Mouse (Mus musculus) embryonic facial prominence, embryonic 14.5 days (tissue): ENCODE results near the gene Rpusd4. TPM values are rescaled to one million over a fixed set of nuclear protein-coding genes. Genes with fewer than 3 reads are reported as not detected.

Experiments
- ATAC-seq: fragments of 200-750 bp; cut with Nextera tagmentation; 2 replicates; pipeline ENCODE4 v1.8.0; 2017; ENCODE audit warnings: low read depth, moderate number of reproducible peaks, moderate TSS enrichment
- DNase-seq: peaks from one replicate; pipeline ENCODE4 v3.0.0-alpha.2; 2015; ENCODE audit warnings: low spot score
- H3K27ac ChIP-seq: fragments of 300-500 bp; sonication (generic); replicated peaks from 2 replicates; pipeline ENCODE4 v1.5.1; 2014; ENCODE audit warnings: low read depth, mild to moderate bottlenecking, low read length, moderate library complexity
- H3K27me3 ChIP-seq: fragments of 300-500 bp; sonication (generic); replicated peaks from 2 replicates; pipeline ENCODE4 v1.6.1; 2014; ENCODE audit warnings: low read length; ENCODE audit not compliant: control insufficient read depth, insufficient read depth
- H3K36me3 ChIP-seq: fragments of 300-500 bp; sonication (generic); 2 replicates; pipeline ENCODE4 v1.6.1; 2014; ENCODE audit warnings: low read length, mixed read lengths; ENCODE audit not compliant: control insufficient read depth, insufficient read depth
- H3K4me1 ChIP-seq: fragments of 300-500 bp; sonication (generic); 2 replicates; pipeline ENCODE4 v1.6.1; 2014; ENCODE audit warnings: antibody characterized with exemption, low read length; ENCODE audit not compliant: control insufficient read depth, insufficient read depth
- H3K4me2 ChIP-seq: fragments of 300-500 bp; sonication (generic); 2 replicates; pipeline ENCODE4 v1.6.1; 2014; ENCODE audit warnings: low read depth, mild to moderate bottlenecking, low read length, moderate library complexity, mixed read lengths
- H3K4me3 ChIP-seq: fragments of 300-500 bp; sonication (generic); 2 replicates; pipeline ENCODE4 v1.5.1; 2014; ENCODE audit warnings: low read depth, mild to moderate bottlenecking, low read length
- H3K9ac ChIP-seq: fragments of 300-500 bp; sonication (generic); 2 replicates; pipeline ENCODE4 v1.6.1; 2014; ENCODE audit warnings: low read depth, mild to moderate bottlenecking, low read length, moderate library complexity, mixed read lengths
- H3K9me3 ChIP-seq: fragments of 300-500 bp; sonication (generic); 2 replicates; pipeline ENCODE4 v1.6.1; 2016; ENCODE audit warnings: low read length; ENCODE audit not compliant: control insufficient read depth
- WGBS: fragments of 180-500 bp; shearing (Covaris S2); extraction: QIAGEN DNeasy Blood & Tissue Kit; methylation state at CpG from one replicate; pipeline ENCODE4 v1.1.7; 2014; 5-methylcytosine and 5-hydroxymethylcytosine counted together
- polyA plus RNA-seq: library from polyadenylated mRNA; unstranded; fragments of >200 nt; fragmentation: Nextera tagmentation; extraction: Ambion mirVana; gene quantifications from 2 replicates; pipeline ENCODE4 v1.2.1, GENCODE M21; 2014

Rpusd4 gene
- polyA plus RNA-seq, 1 experiment from 2014 or later, result 23.4 TPM

DNA sequence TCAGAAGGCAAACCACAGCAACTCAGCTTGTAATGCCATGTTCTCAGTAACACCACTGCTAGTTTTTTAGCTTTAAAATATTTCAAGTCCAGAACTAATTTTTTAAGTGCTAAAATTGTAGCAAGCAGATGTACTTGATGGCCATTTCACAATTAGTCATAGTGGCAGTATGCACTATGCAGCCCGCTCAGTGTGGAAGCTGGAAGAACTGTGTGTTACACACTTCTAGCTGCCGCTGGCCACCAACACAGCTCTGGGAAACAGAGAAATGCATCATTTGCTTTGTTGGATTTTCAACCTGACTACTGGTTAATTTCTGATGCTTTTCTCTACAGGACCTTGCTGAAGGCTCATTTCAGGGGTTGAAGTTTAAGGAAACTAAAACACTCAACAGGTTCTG, 20.3 kb upstream of the Rpusd4 start:
- no peak overlapping the region for H3K27ac ChIP-seq
- WGBS, result 84% methylated on average over 2 of the region's 2 CpGs

DNA sequence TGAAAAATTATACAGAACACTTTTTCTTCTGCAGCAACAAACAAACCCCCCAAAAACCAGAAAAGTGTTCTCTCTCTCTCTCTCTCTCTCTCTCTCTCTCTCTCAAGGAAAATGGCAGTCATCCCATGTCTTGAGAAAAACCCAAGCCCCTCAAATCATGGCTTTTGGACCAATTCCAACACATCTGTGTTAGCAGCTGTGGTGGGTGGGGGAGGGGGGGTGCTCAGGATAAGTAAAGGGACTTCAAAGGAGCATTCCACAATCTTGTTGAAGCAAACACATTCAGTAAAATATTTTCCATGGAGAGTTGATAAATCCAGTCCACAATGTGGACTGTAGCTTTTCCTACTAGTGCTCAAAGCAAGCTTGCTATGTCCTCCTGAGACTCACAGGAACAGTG, 18.2 kb upstream of the Rpusd4 start:
- DNase-seq (peak; percentile 84), ATAC-seq (peak; percentile 57; the same call in 1 of the 2 replicates)
- Histone ChIP-seq H3K4me2 (no peak overlapping the region; the same call in 1 of the 2 replicates), H3K9ac (no peak overlapping the region), H3K9me3 (no peaks in the 10 kb centered on the region), H3K4me1 (peaks cover 9% of the 10 kb centered on the region), H3K27ac (peak overlapping the region; percentile 75), H3K27me3 (no peaks in the 10 kb centered on the region), H3K4me3 (no peak overlapping the region), H3K36me3 (no peaks in the 10 kb centered on the region)

More for the DNA sequence above, 20.3 kb upstream of the Rpusd4 start:
- Histone ChIP-seq H3K27me3 (no peaks in the 10 kb centered on the region), H3K4me3 (no peak overlapping the region), H3K4me1 (peaks cover 9% of the 10 kb centered on the region), H3K4me2 (no peak overlapping the region), H3K9ac (no peak overlapping the region), H3K36me3 (no peaks in the 10 kb centered on the region), H3K9me3 (no peaks in the 10 kb centered on the region)
- DNase-seq (no peak), ATAC-seq (no peak)

DNA sequence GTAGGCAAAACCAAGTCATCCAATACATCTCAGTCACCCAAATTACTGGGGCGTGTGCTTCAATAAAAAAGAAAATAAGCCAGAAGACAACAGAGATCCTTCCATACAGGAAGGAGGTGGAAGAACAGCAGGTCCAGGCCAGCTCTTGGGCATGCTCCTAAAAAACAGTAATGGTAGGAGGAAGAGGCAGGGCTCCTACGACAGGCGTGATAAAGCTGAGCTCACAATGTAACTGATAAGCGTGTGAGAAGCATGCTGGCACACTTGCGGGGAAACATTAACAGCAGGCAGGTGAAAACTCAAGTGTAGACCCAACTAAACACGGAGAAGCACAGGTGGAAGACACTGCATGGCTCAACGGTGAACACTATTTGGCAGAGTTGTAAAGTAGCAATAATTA, 10.3 kb upstream of the Rpusd4 start:
- Histone ChIP-seq H3K9ac (no peak overlapping the region), H3K4me2 (no peak overlapping the region), H3K4me1 (no peaks in the 10 kb centered on the region), H3K27me3 (no peaks in the 10 kb centered on the region), H3K4me3 (no peak overlapping the region), H3K36me3 (no peaks in the 10 kb centered on the region), H3K9me3 (no peaks in the 10 kb centered on the region), H3K27ac (no peak overlapping the region)
- WGBS, result 92% methylated on average over 7 of the region's 7 CpGs
- DNase-seq (no peak), ATAC-seq (no peak)

DNA sequence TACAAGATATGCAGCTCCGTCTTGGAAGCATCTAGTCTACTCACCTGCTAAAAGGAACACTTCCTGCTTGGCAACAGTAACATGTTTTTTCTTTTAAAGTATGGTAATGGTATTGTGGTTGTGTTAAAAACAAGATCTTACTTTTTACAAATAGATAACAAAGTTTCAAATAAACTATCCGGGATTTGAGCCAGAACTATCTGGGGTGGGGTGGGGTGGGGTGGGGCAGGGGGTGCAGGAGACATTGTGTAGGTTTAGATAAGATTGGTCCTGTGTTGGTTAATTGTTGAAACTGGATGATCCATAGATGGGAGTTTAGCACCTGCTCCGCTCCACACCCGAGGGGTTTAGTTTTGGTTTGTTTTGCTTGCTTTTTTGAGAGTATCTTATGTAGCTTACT, 5.2 kb upstream of the Rpusd4 start:
- Histone ChIP-seq H3K4me1 (peaks cover 7% of the 10 kb centered on the region), H3K9me3 (no peaks in the 10 kb centered on the region), H3K4me3 (no peak overlapping the region), H3K9ac (no peak overlapping the region), H3K27me3 (no peaks in the 10 kb centered on the region), H3K4me2 (no peak overlapping the region), H3K36me3 (no peaks in the 10 kb centered on the region), H3K27ac (no peak overlapping the region)
- WGBS, result 77% methylated on average over 4 of the region's 4 CpGs
- DNase-seq (no peak), ATAC-seq (no peak)

DNA sequence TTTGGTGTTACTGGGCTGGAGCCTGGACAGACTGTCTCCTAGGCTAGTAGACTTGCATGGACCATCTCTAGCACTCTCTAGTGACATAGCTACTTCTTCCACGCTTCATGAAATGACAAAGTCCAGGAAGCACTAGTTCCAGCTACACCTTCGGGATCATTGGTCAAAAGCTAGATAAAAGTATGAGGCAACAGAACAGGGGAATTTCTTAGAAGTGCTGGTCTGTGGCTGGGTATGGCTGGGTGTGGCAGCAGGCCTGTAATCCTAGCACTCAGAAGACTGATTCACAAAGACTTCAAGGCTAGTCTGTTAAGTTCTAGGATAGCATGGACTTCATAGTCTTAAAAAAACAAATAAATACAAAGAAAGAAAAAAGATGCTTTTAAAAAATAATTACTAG, 4.2 kb upstream of the Rpusd4 start:
- Histone ChIP-seq H3K4me3 (no peak overlapping the region), H3K4me2 (no peak overlapping the region), H3K36me3 (no peaks in the 10 kb centered on the region), H3K27ac (no peak overlapping the region), H3K27me3 (no peaks in the 10 kb centered on the region), H3K9me3 (no peaks in the 10 kb centered on the region), H3K4me1 (peaks cover 7% of the 10 kb centered on the region), H3K9ac (no peak overlapping the region)
- no peak for ATAC-seq
- no peak for DNase-seq
- WGBS, result 91% methylated on average over 2 of the region's 2 CpGs

DNA sequence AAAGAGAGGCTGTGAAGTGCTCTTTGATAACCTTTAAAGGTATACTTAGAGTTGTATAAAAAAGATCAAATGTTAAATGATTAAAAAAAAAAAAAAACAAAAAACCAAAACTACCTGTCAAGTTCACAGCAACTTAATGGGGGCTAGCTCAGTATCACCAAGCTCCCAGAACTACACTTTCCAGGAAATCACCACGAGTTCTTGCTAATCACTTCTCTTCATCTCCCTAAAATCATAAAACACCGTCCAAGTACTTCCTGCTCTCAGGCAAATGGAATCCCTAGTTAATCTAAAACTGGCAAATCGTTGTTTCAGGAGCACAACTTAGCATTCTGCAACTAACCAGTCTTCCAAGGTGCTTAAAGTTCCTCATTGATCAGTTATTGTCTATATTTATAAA, 3.2 kb upstream of the Rpusd4 start:
- 88% methylated on average over 3 of the region's 3 CpGs for WGBS
- DNase-seq, result no peak
- ATAC-seq, result no peak

DNA sequence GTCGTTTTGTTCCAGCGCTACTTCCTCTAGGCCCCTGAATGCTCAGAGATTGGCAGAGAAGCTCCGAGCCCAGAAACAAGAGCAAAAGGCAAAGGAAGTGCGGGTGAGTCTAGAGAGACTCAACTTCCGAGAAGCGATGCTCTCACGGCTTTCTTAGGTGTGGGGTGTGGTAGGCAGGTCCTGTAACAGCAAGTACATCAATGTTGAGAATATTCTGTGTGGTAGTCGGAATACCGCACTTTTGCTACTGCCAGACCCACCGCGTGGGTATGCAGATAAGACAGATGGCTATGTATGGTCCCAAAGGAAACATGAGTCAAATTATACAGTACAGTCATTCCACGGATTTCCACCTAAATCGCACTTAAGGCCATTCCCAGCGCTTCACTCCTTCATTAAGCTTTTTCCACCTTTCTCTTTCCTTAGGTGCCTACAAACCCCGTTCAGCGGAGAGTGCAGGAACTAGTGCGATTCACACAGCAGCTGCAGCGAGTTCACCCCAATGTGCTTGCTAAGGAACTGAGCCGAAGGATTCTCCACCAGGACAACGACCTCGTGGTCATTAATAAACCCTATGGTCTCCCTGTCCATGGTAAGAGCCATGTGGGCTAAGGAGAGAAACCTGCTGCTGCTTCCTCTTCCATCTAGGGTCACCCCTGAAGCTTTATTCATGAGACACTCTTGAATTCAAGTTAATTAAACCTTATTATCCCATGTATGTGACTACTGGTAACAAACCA, 481 bp downstream of the Rpusd4 start:
- no peaks in the 10 kb centered on the region for H3K27me3 ChIP-seq
- H3K9me3 ChIP-seq, result no peaks in the 10 kb centered on the region
- peak overlapping the region; percentile 64; the same call in 1 of the 2 replicates for H3K27ac ChIP-seq
- peaks cover 30% of the 10 kb centered on the region for H3K36me3 ChIP-seq
- under 1% methylated on average over 21 of the region's 21 CpGs for WGBS
- DNase-seq (peak; percentile 17), ATAC-seq (peak; percentile 46)
- peaks cover 7% of the 10 kb centered on the region for H3K4me1 ChIP-seq
- H3K4me2 ChIP-seq, result peak overlapping the region; percentile 69
- peak overlapping the region; percentile 75 for H3K9ac ChIP-seq
- peak overlapping the region; percentile 75 for H3K4me3 ChIP-seq

More for the DNA sequence above, 3.2 kb upstream of the Rpusd4 start:
- no peak overlapping the region for H3K4me3 ChIP-seq
- H3K36me3 ChIP-seq, result peaks cover 3% of the 10 kb centered on the region; the same call in 1 of the 2 replicates
- no peaks in the 10 kb centered on the region for H3K9me3 ChIP-seq
- H3K27ac ChIP-seq, result no peak overlapping the region
- no peaks in the 10 kb centered on the region for H3K27me3 ChIP-seq
- H3K4me2 ChIP-seq, result no peak overlapping the region
- H3K4me1 ChIP-seq, result peaks cover 7% of the 10 kb centered on the region
- H3K9ac ChIP-seq, result no peak overlapping the region

DNA sequence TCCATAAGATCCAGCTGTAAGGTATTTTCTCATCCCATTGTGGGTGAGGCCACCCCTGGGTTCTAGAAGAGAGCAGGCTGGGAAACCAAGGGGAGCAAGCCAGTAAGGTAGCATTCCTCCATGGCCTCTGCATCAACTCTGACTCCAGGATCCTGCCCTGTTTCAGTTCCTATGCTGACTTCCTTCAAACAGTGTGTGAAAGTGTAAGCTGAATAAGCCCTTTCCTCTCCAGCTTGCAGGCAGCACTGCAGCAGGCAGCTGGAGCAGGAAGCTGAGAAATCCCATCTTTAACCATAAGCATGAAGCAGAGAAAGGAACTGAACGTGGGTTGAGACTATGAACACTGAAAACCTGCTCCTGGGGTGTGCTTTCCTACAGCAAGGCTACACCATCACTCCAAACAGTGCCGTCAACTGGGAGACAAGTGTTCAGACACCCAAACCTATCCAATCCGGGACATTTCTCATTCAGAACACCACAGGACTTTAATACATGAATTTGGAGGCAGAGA, 10.2 kb downstream of the Rpusd4 start:
- H3K27me3 ChIP-seq, result no peaks in the 10 kb centered on the region
- no peaks in the 10 kb centered on the region for H3K4me1 ChIP-seq
- no peak overlapping the region for H3K4me2 ChIP-seq
- peaks cover 56% of the 10 kb centered on the region for H3K36me3 ChIP-seq
- ATAC-seq (no peak), DNase-seq (no peak)
- WGBS, result 79% methylated on average over 3 of the region's 3 CpGs
- no peak overlapping the region for H3K27ac ChIP-seq
- no peak overlapping the region for H3K4me3 ChIP-seq
- H3K9me3 ChIP-seq, result no peaks in the 10 kb centered on the region
- H3K9ac ChIP-seq, result no peak overlapping the region

DNA sequence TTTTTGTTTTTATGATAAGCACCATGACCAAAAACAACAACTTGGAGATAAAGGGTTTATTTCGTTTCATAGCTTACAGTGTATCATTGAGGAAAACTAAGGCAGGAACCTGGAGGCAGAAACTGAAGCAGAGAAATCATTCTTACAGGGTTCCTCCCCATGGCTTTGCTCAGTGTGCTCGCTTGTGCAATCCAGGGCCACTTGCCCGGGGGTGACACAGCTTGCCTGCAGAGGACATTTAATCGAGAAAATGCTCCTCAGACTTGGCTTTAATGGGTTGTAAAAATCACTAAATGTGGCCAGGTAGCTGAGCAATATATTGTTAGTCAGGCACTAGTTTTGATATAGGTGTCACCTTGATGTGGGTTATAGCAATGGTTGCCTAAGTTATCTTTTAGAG, 10.8 kb downstream of the Rpusd4 start:
- WGBS, result 83% methylated on average over 4 of the region's 4 CpGs
- Histone ChIP-seq H3K4me2 (no peak overlapping the region), H3K27ac (no peak overlapping the region), H3K27me3 (no peaks in the 10 kb centered on the region), H3K4me3 (no peak overlapping the region), H3K36me3 (peaks cover 51% of the 10 kb centered on the region), H3K9ac (no peak overlapping the region), H3K9me3 (no peaks in the 10 kb centered on the region), H3K4me1 (0 out of 2 replicates have a peak, but pooled peaks cover 3% of the 10 kb centered on the region)
- ATAC-seq, result no peak
- DNase-seq, result no peak
